Mouse (Mus musculus) cortical plate, adult 2 months (tissue): ENCODE measurements around the gene Inip. TPM values are rescaled to one million over a fixed set of nuclear protein-coding genes. Genes with fewer than 3 reads are reported as not detected.

Experiments used
- H3K27ac ChIP-seq: fragments of 200-500 bp; 2 replicates; pipeline ENCODE4 v1.5.1; 2012; ENCODE audit warnings: low read length, control low read depth, inconsistent platforms; ENCODE audit not compliant: insufficient read depth
- H3K4me1 ChIP-seq: fragments of 200-500 bp; 2 replicates; pipeline ENCODE4 v1.6.1; 2011; ENCODE audit warnings: low read length; ENCODE audit not compliant: control insufficient read depth, insufficient read depth
- H3K4me3 ChIP-seq: fragments of 200-500 bp; 2 replicates; pipeline ENCODE4 v1.5.1; 2011; ENCODE audit warnings: mild to moderate bottlenecking, low read length, control low read depth; ENCODE audit not compliant: insufficient read depth
- CTCF ChIP-seq: fragments of 200-500 bp; IDR thresholded peaks from 2 replicates; pipeline ENCODE4 v1.5.1; 2011; ENCODE audit warnings: mild to moderate bottlenecking, control low read depth, low read length; ENCODE audit not compliant: insufficient read depth; ENCODE audit errors: extremely low read depth
- POLR2A ChIP-seq: fragments of 200-500 bp; IDR thresholded peaks from 2 replicates; pipeline ENCODE4 v1.6.1; 2011; ENCODE audit warnings: mild to moderate bottlenecking, low read length, control low read depth; ENCODE audit not compliant: insufficient read depth; ENCODE audit errors: extremely low read depth
- polyA plus RNA-seq: library from polyadenylated mRNA; depleted of rRNA; stranded (reverse); fragments of >200 nt; gene quantifications from 2 replicates; pipeline ENCODE4 v1.2.3, GENCODE M21; 2012; rRNA removed

Inip gene
- polyA plus RNA-seq, 1 experiment = 21.9 TPM

DNA sequence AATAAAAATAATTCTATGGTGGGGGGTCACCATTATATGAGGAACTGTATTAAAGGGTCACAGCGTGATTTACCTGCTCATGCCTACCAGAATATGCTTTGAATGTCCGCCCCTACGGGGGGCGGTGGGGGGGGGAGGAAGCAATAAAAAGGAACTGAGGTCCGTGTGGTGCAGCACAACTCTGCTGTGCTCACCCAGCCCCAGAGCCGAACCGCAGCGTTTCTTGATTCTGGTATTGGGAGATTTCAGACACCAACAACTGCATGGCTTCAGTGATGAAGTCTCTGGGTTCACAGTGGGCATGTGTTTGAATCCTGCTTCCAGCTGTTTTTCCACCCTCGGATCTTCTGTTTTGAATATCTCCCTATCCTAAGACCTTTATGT, 73.5 kb downstream of the Inip start:
- H3K4me1 ChIP-seq = no peaks in the 10 kb centered on the region
- TF ChIP-seq POLR2A = no peak
- TF ChIP-seq CTCF = no peak
- H3K4me3 ChIP-seq = no peak overlapping the region
- no peak overlapping the region for H3K27ac ChIP-seq

DNA sequence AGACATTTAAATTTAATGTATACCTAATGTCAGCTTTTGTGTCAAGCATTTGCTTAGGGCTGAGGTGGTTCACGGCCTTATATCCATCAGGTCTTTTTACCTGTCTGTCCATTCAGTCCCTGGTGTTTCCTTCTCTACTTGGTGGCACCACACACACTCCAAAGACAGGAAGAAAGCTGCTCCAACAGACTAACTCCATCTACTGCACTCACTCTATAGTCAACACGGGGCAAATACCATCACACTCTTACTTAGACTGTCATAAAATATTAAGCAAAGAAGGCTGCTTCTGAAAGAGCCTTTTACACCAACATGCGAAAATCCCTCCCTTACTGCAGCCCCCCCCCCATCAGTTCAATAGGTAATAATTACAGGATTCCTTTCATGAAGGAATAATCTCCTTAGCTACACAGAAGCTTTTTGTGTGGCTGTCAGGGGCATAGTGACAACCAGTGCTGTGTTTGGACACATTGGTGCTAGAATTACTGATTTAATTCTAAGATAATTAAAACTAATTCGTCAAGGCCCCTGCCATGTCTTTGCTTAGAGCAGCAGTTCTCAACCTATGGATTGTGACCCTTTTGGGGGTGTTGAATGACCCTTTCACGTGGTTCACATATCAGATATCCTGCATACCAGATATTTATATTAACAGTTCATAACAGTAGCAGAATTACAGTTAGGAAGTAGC, 74.1 kb downstream of the Inip start:
- Histone ChIP-seq H3K4me3 (no peak overlapping the region), H3K27ac (no peak overlapping the region), H3K4me1 (no peaks in the 10 kb centered on the region)
- TF ChIP-seq POLR2A (no peak), CTCF (no peak)

DNA sequence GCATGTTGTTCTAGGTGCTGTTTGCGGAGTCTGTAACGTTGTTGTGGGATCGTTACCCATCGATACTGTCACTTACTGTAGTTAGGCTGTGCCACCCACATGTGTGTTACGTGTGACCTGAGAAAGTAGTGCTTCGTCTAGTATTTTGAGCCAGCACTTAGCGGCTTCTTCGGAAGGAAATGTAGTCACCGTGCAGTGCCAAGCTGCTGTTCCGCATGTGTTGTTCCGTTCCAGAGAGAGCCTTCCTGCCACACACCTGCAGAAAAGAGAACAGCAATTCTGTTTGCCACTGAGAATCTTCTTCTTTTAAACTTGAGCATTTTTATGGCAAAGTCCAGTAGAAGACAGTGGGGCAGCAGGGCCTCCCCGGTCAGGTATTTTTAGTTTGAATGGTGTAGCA, 74.9 kb downstream of the Inip start:
- no peak overlapping the region for H3K27ac ChIP-seq
- TF ChIP-seq POLR2A (no peak), CTCF (no peak)
- no peaks in the 10 kb centered on the region for H3K4me1 ChIP-seq

DNA sequence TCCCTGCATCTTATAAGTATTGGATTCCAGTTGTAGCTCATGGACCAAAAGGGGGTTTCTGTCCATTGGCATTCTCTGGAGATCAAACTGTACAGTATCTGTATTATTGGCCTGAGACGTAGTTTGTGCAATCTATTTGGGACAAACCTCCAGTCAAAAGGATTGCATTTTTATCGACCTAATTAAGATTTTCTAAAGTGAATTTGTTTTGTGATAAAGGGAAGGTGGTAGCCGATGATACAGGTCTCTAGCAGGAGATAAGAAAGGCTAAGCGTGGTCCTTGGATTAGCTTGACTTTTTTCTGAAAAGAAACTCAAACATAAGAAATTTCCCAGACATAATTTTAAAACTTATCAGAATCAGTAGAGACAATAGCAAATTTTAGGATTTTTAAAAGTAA, 75.8 kb downstream of the Inip start:
- no peaks in the 10 kb centered on the region for H3K4me1 ChIP-seq
- H3K27ac ChIP-seq = no peak overlapping the region
- TF ChIP-seq CTCF = no peak
- TF ChIP-seq POLR2A = no peak
- H3K4me3 ChIP-seq = no peak overlapping the region

More for the DNA sequence above, 74.9 kb downstream of the Inip start:
- no peak overlapping the region for H3K4me3 ChIP-seq

DNA sequence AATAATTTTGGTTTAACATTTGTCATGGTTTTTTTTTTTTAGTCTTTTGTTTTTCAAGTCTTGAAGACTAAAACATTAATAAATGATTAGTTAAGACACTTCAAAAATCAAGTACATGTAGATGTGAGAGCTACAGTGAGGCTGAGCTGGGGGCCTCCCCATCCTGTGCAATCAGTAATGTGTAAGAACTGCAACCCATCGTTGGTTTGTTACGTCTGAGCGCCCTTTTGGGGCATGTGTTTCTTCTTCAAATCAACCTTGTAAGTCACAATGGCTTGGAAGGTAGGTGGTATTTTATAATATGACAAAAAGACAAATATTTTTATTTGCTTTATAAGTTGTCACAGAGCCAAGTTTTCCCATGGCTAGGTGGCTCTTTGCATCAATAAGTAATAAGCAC, 79.6 kb downstream of the Inip start:
- TF ChIP-seq CTCF (no peak), POLR2A (no peak)
- Histone ChIP-seq H3K27ac (no peak overlapping the region), H3K4me1 (no peaks in the 10 kb centered on the region), H3K4me3 (no peak overlapping the region)

Other genes starting within 250 kb of the Inip start
- 30.5 and 36.2 TPM in 2 replicates for gene Hsdl2, start 220.0 kb downstream of the Inip start, polyA plus RNA-seq
- gene E130308A19Rik, start 175.4 kb downstream of the Inip start, polyA plus RNA-seq = 6.1 and 7.3 TPM in 2 replicates
- gene Snx30, start 4.3 kb upstream of the Inip start, polyA plus RNA-seq = 14.6 and 14.7 TPM in 2 replicates
- not detected in 2 replicates for gene Slc46a2, start 113.5 kb upstream of the Inip start, polyA plus RNA-seq
- gene Mup4, start 159.1 kb upstream of the Inip start, polyA plus RNA-seq = not detected in 2 replicates
- not detected in 2 replicates for gene Mup6, start 162.7 kb upstream of the Inip start, polyA plus RNA-seq